Mouse (Mus musculus) neural tube, embryonic 15.5 days (tissue): ENCODE results near the gene Calcoco2. TPM values are rescaled to one million over a fixed set of nuclear protein-coding genes. Genes with fewer than 3 reads are reported as not detected.

Source experiments
- ATAC-seq: fragments of 200-750 bp; cut with Nextera tagmentation; 2 replicates; pipeline ENCODE4 v1.8.0; 2017; ENCODE audit warnings: mild to moderate bottlenecking, moderate TSS enrichment, moderate library complexity; ENCODE audit not compliant: low FRiP score
- H3K27ac ChIP-seq: fragments of 300-500 bp; sonication (generic); replicated peaks from 2 replicates; pipeline ENCODE4 v1.5.1; 2015; ENCODE audit warnings: mild to moderate bottlenecking, inconsistent platforms
- H3K27me3 ChIP-seq: fragments of 300-500 bp; sonication (generic); replicated peaks from 2 replicates; pipeline ENCODE4 v1.6.1; 2015; ENCODE audit warnings: inconsistent platforms
- H3K36me3 ChIP-seq: fragments of 300-500 bp; sonication (generic); 2 replicates; pipeline ENCODE4 v1.6.1; 2015; ENCODE audit warnings: inconsistent platforms
- H3K4me1 ChIP-seq: fragments of 300-500 bp; sonication (generic); 2 replicates; pipeline ENCODE4 v1.6.1; 2015; ENCODE audit warnings: inconsistent platforms
- H3K4me2 ChIP-seq: fragments of 300-500 bp; sonication (generic); 2 replicates; pipeline ENCODE4 v1.6.1; 2015; ENCODE audit warnings: inconsistent platforms, mild to moderate bottlenecking, moderate library complexity
- H3K4me3 ChIP-seq: fragments of 300-500 bp; sonication (generic); replicated peaks from 2 replicates; pipeline ENCODE4 v1.5.1; 2015; ENCODE audit warnings: mild to moderate bottlenecking, inconsistent platforms
- H3K9ac ChIP-seq: fragments of 300-500 bp; sonication (generic); replicated peaks from 2 replicates; pipeline ENCODE4 v1.6.1; 2015; ENCODE audit warnings: mild to moderate bottlenecking, inconsistent platforms
- H3K9me3 ChIP-seq: fragments of 300-500 bp; sonication (generic); replicated peaks from 2 replicates; pipeline ENCODE4 v1.6.1; 2016; ENCODE audit warnings: inconsistent platforms
- WGBS: fragments of 180-500 bp; shearing (Covaris S2); methylation state at CpG from one replicate; pipeline ENCODE4 v1.1.7; 2015; ENCODE audit warnings: mixed read lengths; 5-methylcytosine and 5-hydroxymethylcytosine counted together
- polyA plus RNA-seq: library from polyadenylated mRNA; unstranded; fragments of >200 nt; fragmentation: Nextera tagmentation; extraction: Ambion mirVana; gene quantifications from 2 replicates; pipeline ENCODE4 v1.2.1, GENCODE M21; 2015

The Calcoco2 gene
- polyA plus RNA-seq, 1 experiment from 2014 or later: not detected

GRCm38 (mm10) chr11:96076221-96077105, 35.3 kb downstream of the Calcoco2 start:
- Histone ChIP-seq H3K27me3 (no peaks in the 10 kb centered on the region), H3K9me3 (no peaks in the 10 kb centered on the region), H3K9ac (peak overlapping the region; percentile 23; the same call in 1 of the 2 replicates), H3K4me1 (peaks cover 25% of the 10 kb centered on the region), H3K36me3 (0 out of 2 replicates have a peak, but pooled peaks cover 7% of the 10 kb centered on the region), H3K4me3 (peak overlapping the region; percentile 38), H3K4me2 (peak overlapping the region; percentile 59), H3K27ac (peak overlapping the region; percentile 88)
- WGBS: 68% methylated on average over 13 of the region's 13 CpGs
- ATAC-seq: no peak

DNA sequence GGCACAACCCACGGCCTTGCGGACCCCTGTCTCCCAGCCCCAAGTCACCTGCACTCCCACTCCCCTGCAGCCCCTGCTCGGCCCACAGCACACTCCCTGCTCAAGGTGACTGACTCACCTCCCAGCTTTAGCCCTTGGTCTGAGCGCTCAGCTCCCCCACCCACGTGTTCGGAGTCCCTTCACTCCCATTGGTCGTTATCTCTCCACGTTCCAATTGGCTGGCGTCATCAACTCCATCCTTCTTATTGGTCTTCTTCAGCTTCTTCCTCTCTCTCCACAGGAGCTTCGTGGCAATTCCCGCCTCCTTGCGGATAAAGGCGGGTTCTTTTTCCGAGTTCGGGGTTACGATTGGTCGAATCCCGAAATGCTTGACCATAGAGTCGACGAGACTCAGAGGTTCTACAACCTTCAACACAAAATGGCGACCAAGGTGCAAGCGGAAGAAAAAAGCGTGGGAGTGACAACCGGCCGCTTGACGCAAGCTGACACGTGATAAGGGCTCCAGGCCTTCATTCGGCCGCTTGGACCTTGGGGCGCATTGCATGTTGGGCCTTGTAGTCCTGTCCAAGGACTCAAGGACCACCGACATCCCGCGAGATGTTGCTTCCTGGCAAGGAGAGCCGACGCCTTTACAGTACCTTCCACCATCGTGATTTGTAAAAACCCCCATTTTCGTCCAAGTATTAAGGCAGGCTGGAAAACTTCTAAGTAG, 36.1 kb downstream of the Calcoco2 start, which contains the start of gene Atp5g1:
Gene Atp5g1 (minus strand): TSS at position 162 of the 712 bp plus-strand sequence.
- H3K4me3 ChIP-seq: peak within 1 kb of the TSS; percentile 57
- peaks cover 25% of the 10 kb centered on the region for H3K4me1 ChIP-seq
- peak; percentile 97 for ATAC-seq
- H3K4me2 ChIP-seq: peak within 1 kb of the TSS; percentile 74
- no peaks in the 10 kb centered on the region for H3K9me3 ChIP-seq
- H3K36me3 ChIP-seq: peaks cover 15% of the 10 kb centered on the region; the same call in 1 of the 2 replicates
- peak within 1 kb of the TSS; percentile 88 for H3K27ac ChIP-seq
- H3K27me3 ChIP-seq: no peaks in the 10 kb centered on the region
- peak within 1 kb of the TSS; percentile 69 for H3K9ac ChIP-seq
- under 1% methylated on average over 37 of the region's 37 CpGs for WGBS

- under 1% methylated on average over 15 of the region's 15 CpGs for WGBS
- H3K9ac ChIP-seq: peak overlapping the region; percentile 69
- H3K4me3 ChIP-seq: peak overlapping the region; percentile 57
Measured at GRCm38 (mm10) chr11:96075177-96075508, 36.6 kb downstream of the Calcoco2 start.

GRCm38 (mm10) chr11:96074351-96075176, 37.2 kb downstream of the Calcoco2 start:
- 19% methylated on average over 17 of the region's 17 CpGs for WGBS
- Histone ChIP-seq H3K4me1 (peaks cover 25% of the 10 kb centered on the region), H3K9me3 (no peaks in the 10 kb centered on the region), H3K9ac (peak overlapping the region; percentile 69), H3K36me3 (peaks cover 18% of the 10 kb centered on the region; the same call in 1 of the 2 replicates), H3K4me3 (peak overlapping the region; percentile 57), H3K4me2 (peak overlapping the region; percentile 74), H3K27ac (peak overlapping the region; percentile 81), H3K27me3 (no peaks in the 10 kb centered on the region)
- ATAC-seq: no peak

More at GRCm38 (mm10) chr11:96075177-96075508, 36.6 kb downstream of the Calcoco2 start:
- Histone ChIP-seq H3K36me3 (peaks cover 18% of the 10 kb centered on the region; the same call in 1 of the 2 replicates), H3K27ac (peak overlapping the region; percentile 81), H3K4me1 (peaks cover 25% of the 10 kb centered on the region), H3K9me3 (no peaks in the 10 kb centered on the region), H3K27me3 (no peaks in the 10 kb centered on the region), H3K4me2 (peak overlapping the region; percentile 74)
- no peak for ATAC-seq

- Histone ChIP-seq H3K27ac (no peak overlapping the region), H3K4me1 (peaks cover 25% of the 10 kb centered on the region), H3K36me3 (peaks cover 20% of the 10 kb centered on the region; the same call in 1 of the 2 replicates), H3K9ac (peak overlapping the region; percentile 69; the same call in 1 of the 2 replicates), H3K27me3 (no peaks in the 10 kb centered on the region), H3K4me2 (peak overlapping the region; percentile 74), H3K9me3 (no peaks in the 10 kb centered on the region), H3K4me3 (peak overlapping the region; percentile 57)
- ATAC-seq: no peak
- WGBS: 87% methylated on average over 9 of the region's 9 CpGs
Measured at GRCm38 (mm10) chr11:96073295-96073993, 38.3 kb downstream of the Calcoco2 start.

DNA sequence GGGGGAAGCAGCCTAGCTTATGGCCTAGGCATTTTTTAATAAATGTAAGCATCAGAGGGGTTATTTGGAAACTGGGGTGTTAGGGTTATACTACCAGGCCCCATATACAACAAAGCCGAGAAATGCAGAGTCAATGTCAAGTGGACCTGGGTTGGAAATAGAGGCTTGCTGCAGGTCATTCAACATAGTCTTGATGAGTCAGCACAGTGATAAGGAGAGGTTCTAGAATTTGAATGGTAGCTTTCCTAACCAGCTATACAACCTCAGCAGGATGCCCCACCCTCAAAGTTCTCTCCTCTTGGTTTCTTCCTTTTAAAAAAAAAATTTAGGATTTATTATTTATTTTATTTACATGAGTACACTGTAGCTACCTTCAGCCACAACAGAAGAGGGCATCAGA, 40.8 kb downstream of the Calcoco2 start:
- Histone ChIP-seq H3K27me3 (no peaks in the 10 kb centered on the region), H3K4me1 (peaks cover 22% of the 10 kb centered on the region), H3K36me3 (peaks cover 20% of the 10 kb centered on the region; the same call in 1 of the 2 replicates), H3K27ac (no peak overlapping the region), H3K9me3 (no peaks in the 10 kb centered on the region), H3K4me2 (no peak overlapping the region), H3K9ac (no peak overlapping the region), H3K4me3 (no peak overlapping the region)
- 97% methylated on average over 1 of the region's 1 CpGs for WGBS
- no peak for ATAC-seq

DNA sequence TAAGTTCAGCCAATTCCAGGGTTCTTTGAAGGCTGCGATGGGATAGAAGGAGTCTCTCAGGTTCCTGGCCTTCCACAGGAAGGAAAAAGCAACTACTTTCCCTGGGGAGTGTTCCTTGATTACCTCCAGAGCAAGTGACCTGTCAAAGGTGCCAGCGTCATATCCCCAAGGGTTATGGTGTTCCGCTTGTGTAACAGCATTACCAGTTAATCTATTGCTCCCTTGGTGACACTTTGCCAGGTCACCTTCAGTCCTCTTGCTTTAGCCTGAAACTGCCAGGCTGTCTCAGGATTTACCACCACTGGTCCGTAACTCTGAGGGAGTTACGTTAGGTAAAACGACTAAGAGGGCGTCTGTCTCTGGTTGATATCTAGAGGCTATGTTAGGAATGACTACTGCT, 41.4 kb downstream of the Calcoco2 start:
- ATAC-seq: no peak
- H3K9me3 ChIP-seq: no peaks in the 10 kb centered on the region
- no peak overlapping the region for H3K4me3 ChIP-seq
- peaks cover 20% of the 10 kb centered on the region; the same call in 1 of the 2 replicates for H3K36me3 ChIP-seq
- no peak overlapping the region for H3K4me2 ChIP-seq
- no peaks in the 10 kb centered on the region for H3K27me3 ChIP-seq
- H3K9ac ChIP-seq: no peak overlapping the region
- H3K27ac ChIP-seq: no peak overlapping the region
- WGBS: 85% methylated on average over 7 of the region's 7 CpGs
- peaks cover 26% of the 10 kb centered on the region for H3K4me1 ChIP-seq

GRCm38 (mm10) chr11:96068231-96068630, 43.5 kb downstream of the Calcoco2 start:
- Histone ChIP-seq H3K27me3 (no peaks in the 10 kb centered on the region), H3K36me3 (peaks cover 20% of the 10 kb centered on the region; the same call in 1 of the 2 replicates), H3K4me1 (peaks cover 20% of the 10 kb centered on the region), H3K9ac (no peak overlapping the region), H3K4me2 (no peak overlapping the region), H3K9me3 (no peaks in the 10 kb centered on the region), H3K4me3 (no peak overlapping the region), H3K27ac (no peak overlapping the region)
- 62% methylated on average over 5 of the region's 5 CpGs for WGBS
- no peak for ATAC-seq

DNA sequence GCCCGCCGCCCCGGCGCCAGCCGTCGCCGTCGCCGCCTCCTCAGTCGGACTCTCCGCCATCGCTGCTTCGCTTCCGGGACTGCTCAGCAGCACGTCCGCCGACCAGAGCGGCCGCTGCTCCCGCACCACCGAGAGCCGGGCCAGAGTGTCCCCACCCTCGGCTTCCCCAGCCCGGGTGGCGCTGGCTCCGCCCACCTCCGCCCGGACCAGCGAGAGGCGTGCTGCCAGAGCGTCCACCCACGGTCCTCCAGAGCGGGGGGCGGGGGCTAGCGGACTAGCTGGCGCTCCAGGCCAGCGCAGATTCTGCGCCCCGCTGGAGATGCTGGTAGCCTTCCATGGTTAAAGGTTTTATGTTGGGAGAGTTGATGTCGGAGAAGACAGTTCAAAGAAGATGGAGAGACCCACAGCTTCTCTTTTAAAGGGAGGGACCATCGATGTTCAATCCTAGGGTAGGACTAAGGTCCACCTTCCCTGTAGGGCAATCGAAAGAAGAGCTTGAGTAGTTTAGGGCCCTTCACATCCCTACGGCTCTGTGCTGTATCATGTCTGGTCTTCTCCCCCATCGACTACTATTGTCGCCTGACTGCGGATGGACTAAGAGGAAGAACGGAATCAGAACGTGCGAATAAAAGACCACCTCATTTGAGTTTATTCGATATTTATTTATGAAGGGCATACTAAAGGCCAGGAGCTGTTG, 46.4 kb downstream of the Calcoco2 start, which contains the start of gene Ube2z:
Gene Ube2z (minus strand): TSS at position 174 of the 697 bp plus-strand sequence.
- Histone ChIP-seq H3K4me2 (peak within 1 kb of the TSS; percentile 90), H3K27ac (peak within 1 kb of the TSS; percentile 84), H3K4me3 (peak within 1 kb of the TSS; percentile 84), H3K9ac (peak within 1 kb of the TSS; percentile 81), H3K9me3 (no peaks in the 10 kb centered on the region), H3K4me1 (peaks cover 28% of the 10 kb centered on the region), H3K36me3 (peaks cover 12% of the 10 kb centered on the region), H3K27me3 (no peaks in the 10 kb centered on the region)
- peak; percentile 99 for ATAC-seq
- 3% methylated on average over 49 of the region's 50 CpGs for WGBS
